Mouse (Mus musculus) monocyte, adult 2 months (primary cell): Measurements from ENCODE around the gene Tcta.
"Not testable (repeated sequence)": the region's sequence is repeated elsewhere in the genome, so short reads cannot be mapped to it uniquely, and the experiment has no call there.

Experiments
- DNase-seq, 2 experiments: peaks; one replicate each; pipeline ENCODE4 v3.0.0; 2022; ENCODE audit warnings: low spot score in 2 of 2, low read depth in 1 of 2

Tcta gene

DNA sequence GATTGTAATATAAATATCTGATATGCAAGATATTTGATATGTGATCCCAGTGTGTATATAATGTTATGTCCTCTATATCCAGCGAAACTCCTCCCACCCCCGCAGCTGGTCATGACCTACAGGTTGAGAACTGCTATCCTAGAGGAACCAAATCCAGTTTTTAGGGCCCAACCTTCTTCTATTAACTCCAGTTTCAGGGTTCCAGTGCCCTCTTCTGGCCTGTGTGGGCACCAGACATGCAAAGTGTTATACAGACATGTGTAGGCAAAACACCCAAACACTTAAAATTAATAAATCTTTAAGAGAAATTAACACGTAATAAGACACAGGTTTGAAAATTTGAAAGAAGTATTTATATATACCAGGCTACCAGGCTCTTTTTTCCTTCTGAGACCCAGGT lies 11.6 kb upstream of the Tcta start:
- DNase-seq, result no peak

DNA sequence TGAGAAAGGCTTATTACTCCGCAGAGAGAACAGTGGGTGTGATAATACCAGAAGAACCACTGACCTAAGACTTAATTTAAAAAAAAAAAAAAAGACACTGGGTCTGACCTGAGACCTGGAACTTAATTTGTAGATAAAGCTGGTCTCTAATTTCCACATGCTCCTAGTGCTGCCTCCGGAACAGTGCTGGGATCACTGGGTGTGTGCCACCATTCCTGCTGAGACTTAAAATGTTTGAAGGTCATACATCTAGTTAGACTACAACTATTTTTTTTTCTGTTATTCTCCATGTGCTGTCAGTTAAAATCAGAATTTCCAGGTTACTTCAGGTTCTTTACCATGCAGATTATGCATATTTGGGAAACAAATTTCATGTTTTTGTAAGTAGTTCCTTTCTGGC lies 2.2 kb upstream of the Tcta start:
- no peak for DNase-seq

DNA sequence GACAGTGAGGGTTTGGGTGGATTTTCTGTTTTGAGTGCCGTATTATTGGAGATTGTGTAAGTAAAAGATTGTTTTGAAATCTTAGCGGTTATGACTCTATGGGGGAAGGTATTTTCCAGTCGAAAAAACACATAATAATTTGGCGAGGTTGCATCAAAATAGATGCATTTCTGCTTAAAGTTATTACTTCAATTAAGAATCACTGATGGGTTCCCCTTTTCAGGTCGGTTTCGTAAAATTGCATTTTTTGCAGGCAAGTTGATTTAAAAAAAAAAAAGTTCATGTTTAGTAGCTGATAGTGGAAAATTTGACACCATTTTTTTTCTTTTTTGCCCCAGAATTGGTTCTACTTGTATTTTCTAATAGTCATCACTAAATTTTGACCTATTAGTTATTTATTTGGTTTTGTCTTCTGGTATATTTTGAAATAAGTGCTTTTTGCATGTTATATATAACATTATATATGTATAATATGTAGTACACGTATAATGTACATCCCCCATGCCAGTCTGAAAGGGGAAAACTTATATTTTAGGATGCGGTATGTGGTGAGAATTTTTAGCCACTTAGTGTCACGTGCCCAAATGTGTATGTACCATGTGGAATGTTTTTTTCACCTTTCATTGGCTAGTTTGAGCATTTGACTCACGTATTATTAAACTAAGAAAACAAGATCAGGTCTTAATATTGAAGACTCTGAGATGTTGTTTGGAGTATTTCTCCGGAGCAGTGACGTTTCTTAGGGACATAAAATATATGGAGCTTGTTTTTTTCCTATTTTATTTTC lies 1.3 kb upstream of the Tcta start:
- no peak for DNase-seq

DNA sequence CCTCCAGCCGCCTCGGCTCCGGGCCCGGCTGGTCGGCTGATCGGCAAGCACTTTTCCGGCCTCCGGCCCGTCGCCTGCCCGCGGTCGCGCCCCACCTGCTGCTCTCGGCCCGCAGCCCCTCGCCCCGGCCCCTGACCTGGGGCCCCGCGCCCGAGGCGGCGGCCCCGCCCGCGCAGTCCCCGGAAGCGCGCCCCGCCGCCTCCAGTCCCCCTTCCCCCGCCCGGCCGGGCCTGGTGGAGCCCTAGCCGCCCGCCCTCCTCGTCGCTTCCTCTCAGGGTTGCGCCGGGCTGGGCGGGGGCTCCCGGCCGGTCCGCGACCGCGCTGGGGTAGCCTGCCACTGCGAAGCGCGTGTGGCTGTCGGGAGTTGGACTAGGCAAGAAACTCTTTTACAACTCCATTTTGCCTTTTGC lies 616 bp upstream of the Tcta start:
- DNase-seq, result peak; percentile 35 to 73

DNA sequence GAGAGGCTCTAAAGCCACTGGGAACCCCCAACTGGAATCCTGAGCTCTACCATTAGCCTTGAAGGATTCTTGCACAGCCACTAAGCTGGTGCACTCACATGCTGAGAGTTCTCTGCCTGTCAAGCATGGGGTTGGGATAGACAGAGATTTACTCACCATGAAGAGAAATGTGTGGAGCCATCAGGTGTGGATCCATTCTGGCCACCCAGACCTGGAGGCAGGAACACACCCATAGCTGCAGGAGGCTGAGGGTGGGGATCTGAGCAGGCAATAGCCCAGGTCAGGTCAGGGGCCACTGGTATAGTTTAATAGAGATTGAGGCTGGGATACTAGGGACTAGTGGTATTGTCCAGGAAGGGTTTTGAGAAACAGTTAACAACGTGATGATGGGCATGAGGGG lies 790 bp downstream of the Tcta start:
- no peak for DNase-seq

DNA sequence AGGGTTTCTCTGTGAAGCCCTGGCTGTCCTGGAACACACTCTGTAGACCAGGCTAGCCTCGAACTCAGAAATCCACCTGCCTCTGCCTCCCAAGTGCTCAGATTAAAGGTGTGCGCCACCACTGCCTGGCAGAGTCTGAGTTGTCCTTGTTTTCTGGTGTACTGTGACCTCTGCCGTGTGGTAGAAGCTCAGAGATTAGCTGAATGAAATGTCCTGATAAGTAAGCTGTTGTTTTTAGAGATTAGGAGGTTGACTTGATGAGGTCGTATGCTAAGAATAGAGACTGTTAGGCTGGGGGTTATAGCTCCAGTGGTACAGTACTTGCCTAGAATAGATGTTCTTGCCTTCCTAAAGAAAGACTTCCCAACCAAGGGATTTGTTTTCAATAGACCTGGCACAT lies 1.2 kb downstream of the Tcta start:
- DNase-seq, result no peak

DNA sequence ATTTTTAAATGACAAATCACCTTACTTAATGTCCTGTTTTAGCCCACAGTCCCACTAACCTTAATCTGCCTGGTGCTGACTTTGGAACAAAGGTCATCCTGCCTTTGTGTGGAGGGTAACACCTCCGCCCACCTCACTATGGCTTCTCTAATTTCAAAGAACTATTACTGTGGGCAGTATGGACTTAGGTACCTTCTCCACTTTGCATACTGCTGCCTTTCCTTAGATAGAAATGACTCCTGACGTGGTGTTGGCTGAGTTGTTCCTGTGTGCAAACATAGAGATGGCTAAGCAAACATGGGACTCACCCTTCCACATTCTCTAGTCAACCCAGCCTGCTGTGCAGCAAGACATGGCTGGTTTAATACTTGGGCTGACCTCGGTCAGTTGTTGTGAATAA lies 4.1 kb downstream of the Tcta start:
- no peak for DNase-seq

DNA sequence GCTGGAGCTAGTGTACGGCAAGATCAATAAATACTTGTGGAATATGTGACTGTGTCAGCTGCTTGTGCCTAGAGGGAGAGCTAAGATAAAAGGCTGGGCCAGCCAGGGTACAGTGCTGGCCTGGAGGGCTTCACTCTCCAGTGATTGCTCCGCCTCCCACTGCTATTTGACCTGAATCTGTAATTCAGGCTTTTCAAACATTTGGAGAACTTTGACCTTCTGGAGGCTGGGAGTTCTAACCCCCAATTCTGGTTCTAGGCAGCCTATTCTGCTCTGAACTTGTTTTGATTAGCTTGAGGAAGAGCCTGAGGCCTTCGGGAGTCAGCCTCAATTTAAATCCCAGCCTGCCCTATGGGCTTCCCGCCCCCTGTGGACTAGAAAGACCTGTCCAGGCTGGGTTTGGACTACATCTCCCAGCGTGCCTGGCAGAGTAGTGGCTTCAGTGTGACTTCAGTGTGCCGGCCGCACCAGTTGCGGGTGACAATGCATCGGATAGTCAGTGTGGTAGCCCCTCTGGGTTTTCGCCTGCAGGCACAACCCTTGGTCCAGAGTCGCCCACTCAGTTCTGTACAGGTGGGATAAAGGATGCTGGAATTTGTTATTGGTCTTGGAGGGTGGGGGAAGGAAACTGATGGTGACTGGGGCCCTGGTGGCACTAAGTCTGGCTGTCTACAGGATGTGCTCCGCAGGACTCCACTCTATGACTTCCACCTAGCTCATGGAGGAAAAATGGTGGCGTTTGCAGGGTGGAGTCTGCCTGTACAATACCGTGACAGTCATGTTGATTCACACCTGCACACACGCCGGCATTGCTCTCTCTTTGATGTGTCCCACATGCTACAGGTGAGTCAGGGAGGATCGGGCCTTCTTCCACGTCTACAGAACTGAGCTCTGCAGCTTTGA lies 9.3 kb downstream of the Tcta start, which contains the start of gene Amt:
Amt (plus strand) TSS at position 401 of the 903 bp plus-strand sequence.
- no peak for DNase-seq

DNA sequence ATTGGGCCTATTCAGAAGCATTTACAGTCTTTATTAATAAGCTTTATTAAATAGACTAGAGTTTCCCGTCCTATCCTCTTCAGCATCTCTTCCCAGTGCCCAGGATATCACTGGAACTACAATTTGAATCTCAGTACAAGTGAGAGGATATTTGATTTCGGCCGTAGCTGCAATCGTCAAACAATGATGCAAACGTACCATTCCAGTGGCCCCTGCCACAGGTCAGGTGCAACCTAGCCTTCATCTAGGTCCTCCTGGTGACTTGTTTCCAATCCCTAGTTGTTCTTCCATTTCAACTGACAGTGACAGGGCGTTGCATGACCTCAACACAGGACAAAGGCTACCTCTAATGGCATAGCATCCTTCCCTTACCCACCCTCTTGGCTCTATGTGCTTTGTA lies 15.2 kb downstream of the Tcta start:
- no peak for DNase-seq

DNA sequence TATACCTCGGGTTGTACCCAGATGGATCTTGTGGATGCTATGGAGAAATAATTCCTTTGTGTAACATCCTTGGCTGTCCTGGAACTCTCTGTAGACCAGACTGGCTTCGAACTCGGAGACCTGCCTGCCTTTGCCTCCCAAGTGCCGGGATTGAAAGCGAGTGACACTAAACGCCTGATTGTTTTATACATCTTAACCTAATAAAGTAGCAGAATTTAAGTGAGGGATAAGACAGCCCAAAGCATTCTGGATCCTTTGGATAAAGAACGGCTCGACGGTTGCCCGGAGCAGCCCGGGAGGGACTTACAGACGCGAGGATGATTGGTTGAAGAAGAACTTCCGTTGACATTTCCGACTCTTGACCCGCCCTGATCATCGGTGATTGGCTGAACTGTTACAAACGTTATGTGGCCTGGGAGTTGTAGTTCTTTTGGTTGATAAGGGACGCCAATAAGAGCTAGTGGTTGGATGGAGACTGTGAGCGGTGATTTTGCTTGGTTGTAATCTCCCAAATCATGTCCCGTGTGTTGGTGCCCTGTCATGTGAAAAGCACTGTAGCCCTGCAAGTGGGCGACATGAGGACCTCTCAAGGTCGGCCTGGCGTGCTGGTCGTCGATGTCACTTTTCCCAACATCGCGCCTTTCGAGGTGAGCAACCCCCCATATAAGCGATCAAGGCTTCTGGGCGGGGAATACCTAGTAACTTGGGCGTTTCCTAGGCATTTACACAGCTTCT lies 15.8 kb downstream of the Tcta start, which contains the start of gene Nicn1:
Nicn1 (plus strand) TSS at position 414 of the 735 bp plus-strand sequence.
- DNase-seq, result peak; percentile 75

DNA sequence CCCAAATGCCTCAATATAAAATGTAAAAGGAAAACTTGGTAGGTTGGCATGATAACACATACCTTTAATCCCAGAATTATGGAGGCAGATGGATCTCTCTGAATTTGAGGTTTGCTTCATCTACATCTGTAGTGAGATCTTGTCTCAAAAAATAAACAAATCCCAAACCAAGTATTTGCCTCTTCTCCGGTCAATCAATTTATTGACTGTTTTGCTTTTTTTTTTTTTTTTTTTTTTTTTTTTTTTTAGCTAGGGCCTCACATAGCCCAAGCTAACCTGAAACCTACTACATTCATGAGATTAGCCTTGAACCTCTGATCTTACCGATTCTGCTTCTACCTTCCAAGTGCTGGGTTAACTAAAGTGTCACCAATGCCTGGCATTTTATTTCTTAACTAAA lies 16.6 kb downstream of the Tcta start:
- DNase-seq, result no peak

DNA sequence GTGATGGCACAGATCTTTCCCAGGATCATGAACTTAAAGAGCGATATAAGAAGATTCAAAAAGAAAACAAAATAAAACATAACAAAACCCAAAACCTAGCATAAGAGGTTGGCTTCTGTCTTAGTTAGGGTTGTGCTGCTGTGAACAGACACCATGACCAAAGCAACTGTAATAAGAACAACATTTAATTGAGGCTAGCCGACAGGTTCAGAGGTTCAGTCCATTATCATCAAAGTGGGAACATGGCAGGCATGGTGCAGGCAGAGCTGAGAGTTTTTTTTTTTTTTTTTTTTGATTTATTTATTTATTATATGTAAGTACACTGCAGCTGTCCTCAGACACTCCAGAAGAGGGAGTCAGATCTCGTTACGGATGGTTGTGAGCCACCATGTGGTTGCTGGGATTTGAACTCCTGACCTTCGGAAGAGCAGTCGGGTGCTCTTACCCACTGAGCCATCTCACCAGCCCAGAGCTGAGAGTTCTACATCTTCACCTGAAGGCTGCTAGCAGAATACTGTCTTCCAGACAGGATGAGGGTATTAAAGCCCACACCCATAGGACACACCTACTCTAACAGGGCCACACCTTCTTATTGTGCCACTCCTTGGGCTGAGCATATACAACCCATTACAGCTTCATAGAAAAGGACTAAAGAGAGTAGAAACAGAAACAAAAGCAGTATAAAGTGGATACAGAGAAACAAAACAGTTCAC lies 18.3 kb downstream of the Tcta start:
- DNase-seq, result not testable (repeated sequence)

DNA sequence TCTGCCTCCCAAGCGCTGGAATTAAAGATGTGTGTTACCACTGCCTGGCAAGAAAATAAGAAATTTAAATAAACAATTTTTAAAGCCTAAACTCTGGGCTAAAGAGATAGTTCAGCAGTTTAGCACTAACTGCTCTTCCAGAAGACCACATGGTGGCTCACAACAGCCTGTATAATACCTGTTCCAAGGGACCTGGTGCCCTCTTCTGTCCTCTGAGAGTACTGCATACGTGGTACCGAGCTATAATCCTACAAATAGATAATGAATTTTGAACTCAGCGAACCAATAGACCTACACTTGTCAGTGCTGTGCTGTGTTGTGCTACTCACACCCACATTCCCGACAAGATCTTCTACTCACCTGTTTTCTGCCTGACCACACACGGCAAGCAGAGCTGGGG lies 21.6 kb downstream of the Tcta start:
- peak in 1 of 2 experiments; percentile 39 for DNase-seq

DNA sequence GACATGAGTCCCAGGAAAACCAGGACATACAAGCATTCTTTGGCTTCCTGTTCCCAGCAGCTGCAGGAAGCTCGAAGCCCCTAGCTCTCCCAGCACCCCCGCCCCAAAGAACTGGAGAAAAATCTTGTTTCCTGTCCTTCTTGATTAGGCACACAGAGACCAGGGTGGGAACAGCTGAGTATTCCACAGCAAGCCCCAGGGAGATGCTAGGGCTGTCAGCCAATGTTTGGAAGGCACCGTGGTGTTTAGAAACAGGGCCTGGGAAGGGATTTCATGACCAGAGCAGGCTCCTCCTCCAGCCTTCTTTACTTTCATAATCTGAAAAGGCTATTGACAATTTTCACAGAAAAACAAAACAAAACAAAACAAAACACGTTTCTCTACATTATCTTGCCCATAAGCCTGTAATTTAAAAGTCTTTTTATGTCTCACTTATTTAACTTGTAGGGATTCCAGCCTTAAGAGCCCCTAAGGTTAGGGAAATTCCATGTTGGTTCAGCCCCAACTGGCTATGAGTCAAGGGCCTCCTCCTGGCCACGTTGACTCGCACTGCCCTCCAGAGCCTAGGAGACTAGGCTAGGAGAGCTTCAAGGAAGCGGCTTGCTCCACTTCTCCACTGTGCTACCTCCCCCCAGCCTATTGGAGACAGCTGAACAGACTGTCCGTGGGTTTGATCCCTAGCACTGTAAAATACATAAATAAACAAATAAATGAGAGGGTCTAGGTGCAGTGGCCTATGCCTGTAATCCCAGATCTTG lies 25.7 kb downstream of the Tcta start:
- DNase-seq, result no peak

DNA sequence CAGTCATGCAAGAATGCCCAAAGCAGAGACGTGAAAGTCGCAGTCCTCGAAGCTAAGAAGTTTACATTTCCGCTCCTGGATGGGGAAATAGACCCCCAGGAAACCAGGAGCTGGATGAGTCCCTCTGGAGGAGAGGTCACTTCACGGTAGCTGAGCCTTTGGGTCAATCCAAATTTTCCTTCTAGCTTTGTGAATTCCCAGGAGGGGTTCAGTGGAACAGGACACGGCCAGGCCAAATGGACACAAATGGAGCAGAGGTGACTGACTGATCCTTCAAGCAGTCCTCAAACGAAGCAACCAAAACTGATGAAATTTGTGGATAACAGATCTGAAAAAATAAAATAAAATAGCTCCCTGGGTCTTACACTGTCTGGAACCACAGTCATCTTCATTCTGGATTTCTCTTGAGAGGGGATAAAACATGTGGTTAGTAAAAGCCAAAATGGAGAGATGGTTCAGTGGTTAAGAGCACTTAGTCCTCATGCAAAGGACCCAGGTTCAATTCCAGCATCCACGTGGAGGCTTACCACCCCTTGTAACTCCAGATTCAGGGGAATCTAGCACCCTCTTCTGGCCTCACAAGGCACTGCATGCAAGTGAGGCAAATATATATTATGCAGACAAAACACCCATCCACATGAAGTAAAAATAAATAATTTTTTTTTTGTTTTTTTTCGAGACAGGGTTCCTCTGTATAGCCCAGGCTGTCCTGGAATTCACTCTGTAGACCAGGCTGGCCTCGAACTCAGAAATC lies 27.1 kb downstream of the Tcta start:
- DNase-seq, result no peak

DNA sequence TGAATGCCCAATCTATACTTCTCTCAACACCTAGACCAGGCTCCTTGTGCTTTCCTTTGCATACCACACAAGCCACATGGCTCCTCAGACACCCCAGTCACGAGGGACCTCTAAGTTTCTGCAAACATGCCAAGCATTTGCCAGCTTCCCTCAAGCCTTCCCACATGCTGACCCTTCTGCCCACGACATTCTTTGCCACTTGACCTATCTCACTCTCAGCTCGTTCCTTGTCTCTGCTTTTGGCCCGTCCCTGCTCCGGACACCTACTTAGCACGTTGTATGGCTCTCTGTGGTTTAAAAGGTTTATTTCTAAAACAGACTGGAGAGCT lies 30.7 kb downstream of the Tcta start:
- DNase-seq, result no peak

DNA sequence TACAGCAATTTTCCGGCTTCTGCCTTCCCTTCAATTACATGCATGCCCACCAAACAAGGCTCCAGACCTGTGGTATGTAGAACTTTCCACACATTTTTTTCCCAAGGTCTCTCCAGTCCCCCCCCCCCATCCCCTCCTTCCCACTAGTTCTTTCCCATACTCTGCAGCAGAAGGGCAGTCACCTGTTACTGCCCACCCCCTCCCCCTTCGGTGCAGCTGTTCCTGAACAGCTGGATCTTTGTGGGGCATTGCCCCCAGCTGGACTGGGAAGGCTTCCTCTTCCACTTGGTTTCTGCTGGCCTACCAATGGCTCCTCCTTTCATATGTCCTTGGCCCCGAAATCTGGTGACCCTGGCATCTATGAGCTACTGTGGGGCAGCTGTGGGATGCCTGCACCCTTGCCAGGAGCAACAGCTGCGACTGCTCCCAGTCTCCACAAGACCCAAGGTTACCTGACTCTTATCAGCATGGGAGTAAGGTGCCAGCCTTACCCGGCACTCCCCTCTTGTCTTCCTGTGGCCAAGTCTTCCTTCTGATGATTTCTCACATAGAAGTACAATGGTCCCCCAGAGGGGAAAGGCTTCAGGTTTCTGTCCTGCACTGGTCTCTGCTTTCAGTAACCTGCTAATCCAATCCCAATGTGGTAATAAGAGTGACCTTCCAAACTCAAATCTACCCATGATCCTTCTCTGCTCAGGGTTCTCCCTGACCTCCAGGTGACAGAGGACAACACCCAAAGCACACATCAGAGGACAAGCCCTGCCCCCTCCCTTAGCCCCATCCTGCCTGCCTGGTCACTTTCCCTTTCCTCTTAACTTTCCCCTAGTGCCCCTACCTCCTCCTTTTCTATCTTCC lies 31.3 kb downstream of the Tcta start:
- no peak for DNase-seq

DNA sequence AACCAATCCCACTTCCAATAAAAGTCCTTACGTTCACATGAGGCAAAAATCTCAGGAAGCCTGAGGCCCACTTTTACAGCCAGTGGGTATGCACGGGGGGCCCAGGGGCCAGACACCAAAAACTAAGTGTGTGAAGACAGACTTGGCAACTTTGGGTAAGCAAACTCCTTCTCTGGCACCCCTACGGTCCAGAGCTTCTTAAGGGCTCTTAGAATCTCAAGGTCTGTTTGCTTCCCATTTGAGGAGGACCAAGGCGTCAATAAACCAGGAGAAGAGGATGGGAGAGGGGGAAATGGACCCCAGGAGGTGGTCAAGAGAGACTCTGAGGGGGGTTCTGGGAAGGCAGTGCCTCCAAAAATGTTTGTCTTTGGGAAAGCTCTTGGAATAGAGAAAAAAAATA lies 32.5 kb downstream of the Tcta start:
- DNase-seq, result no peak

DNA sequence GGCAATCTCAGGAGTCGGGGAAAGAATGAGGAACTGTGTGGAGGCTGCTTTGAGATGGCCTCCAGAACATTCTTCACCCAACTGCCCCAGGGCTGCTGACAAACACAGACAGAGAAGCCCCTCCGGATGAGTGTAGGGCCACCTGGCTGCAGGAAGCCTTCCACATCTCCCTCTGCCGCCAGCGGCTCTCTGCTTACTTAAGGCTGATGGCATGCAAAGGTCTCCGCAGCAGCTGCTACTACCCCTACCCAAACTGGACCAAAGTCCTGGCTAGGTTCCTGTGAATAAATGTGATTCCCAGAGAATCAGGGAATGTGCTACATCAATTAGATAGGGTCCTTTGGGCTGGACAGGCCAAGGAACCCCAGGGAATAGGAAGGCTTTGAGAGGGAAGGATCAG lies 33.3 kb downstream of the Tcta start:
- DNase-seq, result no peak
